Mouse (Mus musculus) frontal cortex, postnatal 14 days (tissue): ENCODE measurements around the gene Tecpr2.

Experiments used
- DNase-seq, 2 experiments: peaks; one replicate each; pipeline ENCODE4 v3.0.0; 2022; ENCODE audit warnings: low spot score in 2 of 2

Tecpr2 gene

GRCm38 (mm10) chr12:110977345-110977733 lies 88.3 kb downstream of the Tecpr2 start:
- no peak for DNase-seq

GRCm38 (mm10) chr12:110977896-110978606 lies 89.0 kb downstream of the Tecpr2 start:
- no peak for DNase-seq

GRCm38 (mm10) chr12:110978607-110979406 lies 89.7 kb downstream of the Tecpr2 start, which contains the start of gene Ankrd9:
TSS of gene Ankrd9 (minus strand) at chr12:110979040.
- DNase-seq: peak; percentile 82 to 87

GRCm38 (mm10) chr12:110979808-110980207 lies 90.7 kb downstream of the Tecpr2 start:
- no peak for DNase-seq

GRCm38 (mm10) chr12:110981736-110982135 lies 92.7 kb downstream of the Tecpr2 start:
- DNase-seq: no peak

GRCm38 (mm10) chr12:110983083-110983482 lies 94.0 kb downstream of the Tecpr2 start:
- no peak for DNase-seq

- DNase-seq: no peak
Observed at GRCm38 (mm10) chr12:110983714-110984113, 94.7 kb downstream of the Tecpr2 start.

- no peak for DNase-seq
Observed at GRCm38 (mm10) chr12:110984598-110984997, 95.5 kb downstream of the Tecpr2 start.

GRCm38 (mm10) chr12:110985141-110985540 lies 96.1 kb downstream of the Tecpr2 start:
- DNase-seq: no peak

- DNase-seq: no peak
Observed at GRCm38 (mm10) chr12:110986536-110987425, 97.7 kb downstream of the Tecpr2 start.

- no peak for DNase-seq
Observed at GRCm38 (mm10) chr12:110989409-110989808, 100.3 kb downstream of the Tecpr2 start.

GRCm38 (mm10) chr12:110990500-110990899 lies 101.4 kb downstream of the Tecpr2 start:
- DNase-seq: no peak

- peak; percentile 27 to 40 for DNase-seq
Observed at GRCm38 (mm10) chr12:110991361-110992127, 102.5 kb downstream of the Tecpr2 start.

GRCm38 (mm10) chr12:110992128-110992553 lies 103.1 kb downstream of the Tecpr2 start:
- peak; percentile 75 to 86 for DNase-seq

GRCm38 (mm10) chr12:110992771-110993170 lies 103.7 kb downstream of the Tecpr2 start:
- DNase-seq: no peak

GRCm38 (mm10) chr12:110993226-110993625 lies 104.2 kb downstream of the Tecpr2 start:
- DNase-seq: no peak

- no peak for DNase-seq
Observed at GRCm38 (mm10) chr12:110994666-110995065, 105.6 kb downstream of the Tecpr2 start.

GRCm38 (mm10) chr12:110998092-110998491 lies 109.0 kb downstream of the Tecpr2 start:
- no peak for DNase-seq

GRCm38 (mm10) chr12:110999820-111000219 lies 110.8 kb downstream of the Tecpr2 start:
- DNase-seq: no peak

GRCm38 (mm10) chr12:111000956-111001355 lies 111.9 kb downstream of the Tecpr2 start:
- DNase-seq: no peak

- DNase-seq: no peak
Observed at GRCm38 (mm10) chr12:111004142-111004541, 115.1 kb downstream of the Tecpr2 start.
